Mouse (Mus musculus): ENCODE data around the gene Foxr1.
"Not testable (repeated sequence)": the region's sequence is repeated elsewhere in the genome, so short reads cannot be mapped to it uniquely, and the experiment has no call there.

The Foxr1 gene

GRCm38 (mm10) chr9:44477339-44478228 lies 36.6 kb upstream of the Foxr1 start:
- peak; percentile 45; the same call in 1 of the 2 replicates for ATAC-seq (ENCODE audit: insufficient number of reproducible peaks, low FRiP score, low TSS enrichment)

GRCm38 (mm10) chr9:44475936-44476335 lies 35.0 kb upstream of the Foxr1 start:
- ATAC-seq (ENCODE audit: insufficient number of reproducible peaks, low FRiP score, low TSS enrichment) = no peak

GRCm38 (mm10) chr9:44474327-44474726 lies 33.4 kb upstream of the Foxr1 start:
- ATAC-seq (ENCODE audit: insufficient number of reproducible peaks, low FRiP score, low TSS enrichment) = no peak

GRCm38 (mm10) chr9:44473184-44473583 lies 32.2 kb upstream of the Foxr1 start:
- ATAC-seq (ENCODE audit: insufficient number of reproducible peaks, low FRiP score, low TSS enrichment) = no peak

GRCm38 (mm10) chr9:44468800-44469199 lies 27.9 kb upstream of the Foxr1 start:
- no peak for ATAC-seq (ENCODE audit: insufficient number of reproducible peaks, low FRiP score, low TSS enrichment)

- ATAC-seq (ENCODE audit: insufficient number of reproducible peaks, low FRiP score, low TSS enrichment) = no peak
Measured at GRCm38 (mm10) chr9:44468224-44468623, 27.3 kb upstream of the Foxr1 start.

- ATAC-seq (ENCODE audit: insufficient number of reproducible peaks, low FRiP score, low TSS enrichment) = no peak
Measured at GRCm38 (mm10) chr9:44461950-44462349, 21.0 kb upstream of the Foxr1 start.

- ATAC-seq (ENCODE audit: insufficient number of reproducible peaks, low FRiP score, low TSS enrichment) = no peak
Measured at GRCm38 (mm10) chr9:44457035-44457742, 16.3 kb upstream of the Foxr1 start.

- no peak for ATAC-seq (ENCODE audit: insufficient number of reproducible peaks, low FRiP score, low TSS enrichment)
Measured at GRCm38 (mm10) chr9:44454891-44455220, 13.9 kb upstream of the Foxr1 start, which contains the start of gene Upk2. Gene Upk2, minus strand, starts transcription at chr9:44454976.

GRCm38 (mm10) chr9:44454132-44454890 lies 13.4 kb upstream of the Foxr1 start:
- peak; percentile 80; the same call in 1 of the 2 replicates for ATAC-seq (ENCODE audit: insufficient number of reproducible peaks, low FRiP score, low TSS enrichment)

GRCm38 (mm10) chr9:44450387-44450786 lies 9.5 kb upstream of the Foxr1 start:
- no peak for ATAC-seq (ENCODE audit: insufficient number of reproducible peaks, low FRiP score, low TSS enrichment)

GRCm38 (mm10) chr9:44444402-44445025 lies 3.6 kb upstream of the Foxr1 start:
- not testable (repeated sequence) for ATAC-seq (ENCODE audit: insufficient number of reproducible peaks, low FRiP score, low TSS enrichment)

GRCm38 (mm10) chr9:44435747-44436146 lies 5.2 kb downstream of the Foxr1 start:
- no peak for ATAC-seq (ENCODE audit: insufficient number of reproducible peaks, low FRiP score, low TSS enrichment)

GRCm38 (mm10) chr9:44432577-44433185 lies 8.3 kb downstream of the Foxr1 start:
- no peak for ATAC-seq (ENCODE audit: insufficient number of reproducible peaks, low FRiP score, low TSS enrichment)

- no peak for ATAC-seq (ENCODE audit: insufficient number of reproducible peaks, low FRiP score, low TSS enrichment)
Measured at GRCm38 (mm10) chr9:44423576-44423975, 17.4 kb downstream of the Foxr1 start.

GRCm38 (mm10) chr9:44420280-44420898 lies 20.5 kb downstream of the Foxr1 start:
- ATAC-seq (ENCODE audit: insufficient number of reproducible peaks, low FRiP score, low TSS enrichment) = no peak

- not testable (repeated sequence) for ATAC-seq (ENCODE audit: insufficient number of reproducible peaks, low FRiP score, low TSS enrichment)
Measured at GRCm38 (mm10) chr9:44419730-44420129, 21.2 kb downstream of the Foxr1 start.

GRCm38 (mm10) chr9:44418519-44419385 lies 22.2 kb downstream of the Foxr1 start, which contains the start of gene Ccdc84:
Gene Ccdc84, minus strand, starts transcription at chr9:44418569.
- ATAC-seq (ENCODE audit: insufficient number of reproducible peaks, low FRiP score, low TSS enrichment) = 0 out of 2 replicates have a peak, but pooled peaks have one; percentile 3
